Mouse (Mus musculus) right cerebral cortex, adult 18-20 months (tissue): ENCODE data around the gene Prickle1.

Experiments used
- DNase-seq: peaks from one replicate; pipeline ENCODE4 v3.0.0; 2022; ENCODE audit warnings: mixed read lengths

The Prickle1 gene

GRCm38 (mm10) chr15:93595746-93596145 is at the start of gene Prickle1:
Prickle1 (minus strand) TSS chr15:93595891.
- peak; percentile 93 for DNase-seq

- no peak for DNase-seq
Measured at GRCm38 (mm10) chr15:93640221-93640620, 44.5 kb upstream of the Prickle1 start.

GRCm38 (mm10) chr15:93636976-93637375 is 41.3 kb upstream of the Prickle1 start:
- no peak for DNase-seq

- no peak for DNase-seq
Measured at GRCm38 (mm10) chr15:93635603-93636002, 39.9 kb upstream of the Prickle1 start.

GRCm38 (mm10) chr15:93634536-93634935 is 38.8 kb upstream of the Prickle1 start:
- no peak for DNase-seq

GRCm38 (mm10) chr15:93630001-93630541 is 34.4 kb upstream of the Prickle1 start:
- DNase-seq = no peak

GRCm38 (mm10) chr15:93629201-93629600 is 33.5 kb upstream of the Prickle1 start:
- no peak for DNase-seq

GRCm38 (mm10) chr15:93627836-93628797 is 32.4 kb upstream of the Prickle1 start:
- no peak for DNase-seq

- DNase-seq = no peak
Measured at GRCm38 (mm10) chr15:93619551-93619950, 23.9 kb upstream of the Prickle1 start.

- DNase-seq = no peak
Measured at GRCm38 (mm10) chr15:93618442-93619150, 22.9 kb upstream of the Prickle1 start.

GRCm38 (mm10) chr15:93616277-93616676 is 20.6 kb upstream of the Prickle1 start:
- peak; percentile 19 for DNase-seq

- no peak for DNase-seq
Measured at GRCm38 (mm10) chr15:93615031-93615430, 19.3 kb upstream of the Prickle1 start.

- no peak for DNase-seq
Measured at GRCm38 (mm10) chr15:93613606-93614005, 17.9 kb upstream of the Prickle1 start.

GRCm38 (mm10) chr15:93611536-93612300 is 16.0 kb upstream of the Prickle1 start:
- DNase-seq = no peak

- DNase-seq = peak; percentile 56
Measured at GRCm38 (mm10) chr15:93610721-93611201, 15.1 kb upstream of the Prickle1 start.

GRCm38 (mm10) chr15:93610288-93610687 is 14.6 kb upstream of the Prickle1 start:
- peak; percentile 88 for DNase-seq

- no peak for DNase-seq
Measured at GRCm38 (mm10) chr15:93602850-93603249, 7.2 kb upstream of the Prickle1 start.

- no peak for DNase-seq
Measured at GRCm38 (mm10) chr15:93601461-93602015, 5.8 kb upstream of the Prickle1 start.

GRCm38 (mm10) chr15:93596991-93597390 is 1.3 kb upstream of the Prickle1 start:
- no peak for DNase-seq

GRCm38 (mm10) chr15:93596285-93596684 is 594 bp upstream of the Prickle1 start:
- DNase-seq = peak; percentile 86

- peak; percentile 48 for DNase-seq
Measured at GRCm38 (mm10) chr15:93594888-93595698, 598 bp downstream of the Prickle1 start.
